Mouse (Mus musculus): ENCODE measurements at regions not wholly inside any gene's neighbourhood (a gene's known extent, or its start where the extent isn't known, plus 50 kb on each side); places are given as distances from the start of the nearest gene placed in this dataset.
A peak's percentile ranks its signal among the peaks of the same experiment; 100 is the strongest.

GRCm38 (mm10) chr1:55807028-55807427 is 401.3 kb downstream of the Plcl1 start:
- DNase-seq (ENCODE audit: low spot score in 2 of 2) = no peak

- DNase-seq (ENCODE audit: low spot score in 2 of 2) = no peak
Observed at GRCm38 (mm10) chr1:55808724-55809519, 403.2 kb downstream of the Plcl1 start.

- DNase-seq (ENCODE audit: low spot score in 2 of 2) = no peak
Observed at GRCm38 (mm10) chr1:55812486-55812885, 406.8 kb downstream of the Plcl1 start.

- no peak for DNase-seq (ENCODE audit: low spot score in 2 of 2)
Observed at GRCm38 (mm10) chr1:55820866-55821500, 415.3 kb downstream of the Plcl1 start.

GRCm38 (mm10) chr1:55822599-55822998 is 416.9 kb downstream of the Plcl1 start:
- no peak for DNase-seq (ENCODE audit: low spot score in 2 of 2)

GRCm38 (mm10) chr1:55827191-55827590 is 421.5 kb downstream of the Plcl1 start:
- DNase-seq (ENCODE audit: low spot score in 2 of 2) = no peak

- no peak for DNase-seq (ENCODE audit: low spot score in 2 of 2)
Observed at GRCm38 (mm10) chr1:55835281-55835680, 429.6 kb downstream of the Plcl1 start.

GRCm38 (mm10) chr1:55836750-55837149 is 431.0 kb downstream of the Plcl1 start:
- DNase-seq (ENCODE audit: low spot score in 2 of 2) = no peak

GRCm38 (mm10) chr1:55837366-55837765 is 431.6 kb downstream of the Plcl1 start:
- DNase-seq (ENCODE audit: low spot score in 2 of 2) = no peak

GRCm38 (mm10) chr1:55838168-55838567 is 432.4 kb downstream of the Plcl1 start:
- peak; percentile 16 to 58 for DNase-seq (ENCODE audit: low spot score in 2 of 2)

- no peak for DNase-seq (ENCODE audit: low spot score in 2 of 2)
Observed at GRCm38 (mm10) chr1:55848806-55849205, 443.1 kb downstream of the Plcl1 start.

- DNase-seq (ENCODE audit: low spot score in 2 of 2) = no peak
Observed at GRCm38 (mm10) chr1:55852354-55852753, 446.6 kb downstream of the Plcl1 start.

GRCm38 (mm10) chr1:55859113-55859512 is 453.4 kb downstream of the Plcl1 start:
- no peak for DNase-seq (ENCODE audit: low spot score in 2 of 2)

- no peak for DNase-seq (ENCODE audit: low spot score in 2 of 2)
Observed at GRCm38 (mm10) chr1:55863113-55863512, 457.4 kb downstream of the Plcl1 start.

- DNase-seq (ENCODE audit: low spot score in 2 of 2) = no peak
Observed at GRCm38 (mm10) chr1:55865274-55865673, 459.6 kb downstream of the Plcl1 start.

- no peak for DNase-seq (ENCODE audit: low spot score in 2 of 2)
Observed at GRCm38 (mm10) chr1:55866677-55867076, 461.0 kb downstream of the Plcl1 start.

GRCm38 (mm10) chr1:55873583-55873982 is 467.9 kb downstream of the Plcl1 start:
- DNase-seq (ENCODE audit: low spot score in 2 of 2) = no peak

GRCm38 (mm10) chr1:55874143-55874867 is 468.6 kb downstream of the Plcl1 start:
- DNase-seq (ENCODE audit: low spot score in 2 of 2) = peak; percentile 43 to 71

GRCm38 (mm10) chr1:55874868-55875144 is 469.1 kb downstream of the Plcl1 start:
- no peak for DNase-seq (ENCODE audit: low spot score in 2 of 2)

GRCm38 (mm10) chr1:55884576-55884975 is 478.9 kb downstream of the Plcl1 start:
- DNase-seq (ENCODE audit: low spot score in 2 of 2) = no peak

- peak in 1 of 2 experiments; percentile 68 for DNase-seq (ENCODE audit: low spot score in 2 of 2)
Observed at GRCm38 (mm10) chr1:55886383-55887070, 480.8 kb downstream of the Plcl1 start.

- DNase-seq (ENCODE audit: low spot score in 2 of 2) = no peak
Observed at GRCm38 (mm10) chr1:55887386-55887785, 481.7 kb downstream of the Plcl1 start.
